Mouse (Mus musculus): ENCODE results near the gene Lcp2. TPM values are rescaled to one million over a fixed set of nuclear protein-coding genes. Genes with fewer than 3 reads are reported as not detected.

The Lcp2 gene
- 0.79 and 1.4 TPM in 2 replicates for polyA plus RNA-seq (2021; fragmentation: Nextera tagmentation)
- long read RNA-seq, experiment 1 = 0 reads
- long read RNA-seq, experiment 2 = 0 reads

GRCm38 (mm10) chr11:34046767-34047541 lies at the start of gene Lcp2:
Gene Lcp2 (plus strand): TSS chr11:34046920.

GRCm38 (mm10) chr11:34098422-34098821 lies 51.7 kb downstream of the Lcp2 start, which contains the start of gene 4930469K13Rik:
Gene 4930469K13Rik (minus strand): TSS chr11:34098554.

Other genes starting within 250 kb of the Lcp2 start
- 0.92 and 1.3 TPM in 2 replicates for gene Kcnmb1, start 83.9 kb upstream of the Lcp2 start, polyA plus RNA-seq (2021; fragmentation: Nextera tagmentation)
- 21.7 and 25.6 TPM in 2 replicates for gene Kcnip1, start 53.8 kb upstream of the Lcp2 start, polyA plus RNA-seq (2021; fragmentation: Nextera tagmentation)
- gene 4930469K13Rik, start 51.6 kb downstream of the Lcp2 start, polyA plus RNA-seq (2021; fragmentation: Nextera tagmentation) = not detected in 2 replicates
- not detected in 2 replicates for gene Foxi1, start 161.2 kb downstream of the Lcp2 start, polyA plus RNA-seq (2021; fragmentation: Nextera tagmentation)